Mouse (Mus musculus) mouse embryonic stem cell (cell line): ENCODE data around the gene Gm3286.
"Not testable (repeated sequence)": the region's sequence is repeated elsewhere in the genome, so short reads cannot be mapped to it uniquely, and the experiment has no call there.

Experiments
- in situ Hi-C, 2 experiments: fragments of 300-500 bp; cut with MboI; formaldehyde crosslinking; loops; 1 replicate in 1 of 2; 3 replicates in 1 of 2; pipeline ENCODE4 v1.14.3; 2019 to 2020; ENCODE audit warnings: low sequenced_read_pairs in 2 of 2, low pct_unique_long_range_greater_than_20kb in 1 of 2, mixed read lengths in 1 of 2; ENCODE audit not compliant: unreplicated experiment in 1 of 2

The Gm3286 gene

DNA sequence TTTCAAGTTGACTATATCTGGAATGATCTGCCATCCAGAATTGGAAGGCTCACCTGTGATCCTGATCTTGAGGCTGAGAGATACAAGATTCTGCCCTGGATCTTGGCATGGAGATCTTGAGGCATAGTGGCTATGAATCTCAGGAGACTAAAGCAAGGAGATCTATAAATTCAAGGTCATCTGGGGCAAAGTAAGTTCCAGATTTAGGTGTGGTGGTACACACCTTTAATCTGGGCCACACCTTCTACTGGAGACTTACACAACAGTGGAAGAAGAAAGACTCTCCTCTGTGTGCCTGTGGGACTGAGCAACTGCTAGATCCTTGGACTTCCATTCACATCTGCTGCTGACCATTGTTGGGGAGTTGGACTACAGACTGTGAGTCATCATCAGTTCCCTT lies at the start of gene Gm3286:
Gm3286 (plus strand) TSS at position 301 of the 400 bp plus-strand sequence.
- in situ Hi-C loops = not testable (repeated sequence)
